In the genomic region with DNA sequence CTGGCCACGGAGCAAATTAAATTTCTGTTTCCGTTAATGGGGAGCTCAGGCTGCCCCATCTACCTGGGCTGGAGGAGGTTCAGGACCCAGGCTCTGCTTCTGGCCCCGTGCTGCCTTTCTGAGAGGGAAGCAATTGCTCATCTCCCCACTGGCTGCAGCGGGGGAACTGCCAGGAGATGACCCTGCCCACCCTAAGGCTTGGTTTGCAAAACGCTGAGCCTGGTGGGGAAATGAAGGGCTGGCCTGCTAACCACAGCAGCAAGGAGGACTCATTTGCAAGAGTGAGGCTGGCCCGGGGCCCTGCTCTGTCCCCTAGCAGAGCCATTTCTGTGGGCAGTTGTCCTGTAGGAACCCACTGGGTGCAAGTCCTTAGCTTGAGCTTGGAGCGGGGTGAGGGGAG, we compare ENCODE assay signal across 14 mouse cellular contexts. TPM values are rescaled to one million over a fixed set of nuclear protein-coding genes. Genes with fewer than 3 reads are reported as not detected.
DNase-seq lines count a peak whose midpoint lies in the region; ATAC-seq lines count a peak whose summit lies in the region.
"Had no signal": no experiment of that assay in that cellular context is flagged by ENCODE, and none has a peak within 500 bp of the region (broad histone marks: within the 10 kb centered on the region; RNA-seq: fewer than 3 reads in every experiment).

No protein-coding gene starts in this region.

- DNase-seq in kidney, postnatal 36 days, result no peak
- peak; percentile 89 for DNase-seq in 416B (ENCODE audit: low read depth)
- DNase-seq in midbrain, embryonic 14.5 days, result no peak
- no peak for DNase-seq in midbrain, embryonic 10.5 days (ENCODE audit: low spot score)
- DNase-seq in left cerebral cortex, adult 8-10 months (ENCODE audit: low spot score in 2 of 2), result no peak
- DNase-seq: gastrocnemius, postnatal 25 days; kidney, postnatal 10 days; right cerebral cortex, postnatal 14 days had no signal

- H3K9ac ChIP-seq in kidney, embryonic 15.5 days, result no peak overlapping the region
- no peak overlapping the region for H3K9ac ChIP-seq in midbrain, embryonic 14.5 days (replicated peaks; ENCODE audit: low read length)
- H3K9ac ChIP-seq: embryonic facial prominence, embryonic 13.5 days; intestine, embryonic 15.5 days had no signal

- H3K4me1 ChIP-seq in kidney, embryonic 15.5 days, result peaks cover 15% of the 10 kb centered on the region
- no peaks in the 10 kb centered on the region for H3K4me1 ChIP-seq in midbrain, embryonic 14.5 days (ENCODE audit: control insufficient read depth, insufficient read depth, low read length)
- H3K4me1 ChIP-seq in midbrain, embryonic 10.5 days, result no peaks in the 10 kb centered on the region
- H3K4me1 ChIP-seq: embryonic facial prominence, embryonic 13.5 days had no signal

- H3K27ac ChIP-seq in kidney, embryonic 15.5 days, result peak overlapping the region; percentile 54; the same call in 1 of the 2 replicates
- H3K27ac ChIP-seq in macrophage, result peak overlapping the region; percentile 40
- H3K27ac ChIP-seq in midbrain, embryonic 14.5 days (replicated peaks; ENCODE audit: low read depth, low read length), result no peak overlapping the region
- H3K27ac ChIP-seq in midbrain, embryonic 10.5 days (replicated peaks), result no peak overlapping the region
- H3K27ac ChIP-seq: embryonic facial prominence, embryonic 13.5 days; intestine, embryonic 15.5 days had no signal

- H3K36me3 ChIP-seq in kidney, embryonic 15.5 days, result no peaks in the 10 kb centered on the region
- no peaks in the 10 kb centered on the region for H3K36me3 ChIP-seq in macrophage (ENCODE audit: inconsistent target)
- H3K36me3 ChIP-seq in midbrain, embryonic 14.5 days (ENCODE audit: control insufficient read depth, insufficient read depth, low read length), result no peaks in the 10 kb centered on the region
- no peaks in the 10 kb centered on the region for H3K36me3 ChIP-seq in midbrain, embryonic 10.5 days
- H3K36me3 ChIP-seq: embryonic facial prominence, embryonic 13.5 days; intestine, embryonic 15.5 days had no signal

- WGBS in kidney, embryonic 15.5 days, result 60% methylated on average over 7 of the region's 7 CpGs
- 14% methylated on average over 7 of the region's 7 CpGs for WGBS in macrophage (ENCODE audit: missing documents)
- 79% methylated on average over 7 of the region's 7 CpGs for WGBS in midbrain, embryonic 14.5 days
- 83% methylated on average over 7 of the region's 7 CpGs for WGBS in midbrain, embryonic 10.5 days

- no peaks in the 10 kb centered on the region for H3K9me3 ChIP-seq in kidney, embryonic 15.5 days (replicated peaks)
- no peaks in the 10 kb centered on the region for H3K9me3 ChIP-seq in midbrain, embryonic 14.5 days (ENCODE audit: control insufficient read depth, low read length)
- H3K9me3 ChIP-seq in midbrain, embryonic 10.5 days (replicated peaks), result no peaks in the 10 kb centered on the region
- H3K9me3 ChIP-seq: embryonic facial prominence, embryonic 13.5 days; intestine, embryonic 15.5 days had no signal

- no peaks in the 10 kb centered on the region for H3K27me3 ChIP-seq in kidney, embryonic 15.5 days
- H3K27me3 ChIP-seq in midbrain, embryonic 14.5 days (ENCODE audit: control insufficient read depth, insufficient read depth, low read length), result no peaks in the 10 kb centered on the region
- H3K27me3 ChIP-seq in midbrain, embryonic 10.5 days (ENCODE audit: low read depth, poor library complexity, severe bottlenecking), result no peaks in the 10 kb centered on the region
- H3K27me3 ChIP-seq: embryonic facial prominence, embryonic 13.5 days; intestine, embryonic 15.5 days; Patski had no signal

- H3K4me2 ChIP-seq in kidney, embryonic 15.5 days, result no peak overlapping the region
- H3K4me2 ChIP-seq in midbrain, embryonic 14.5 days (ENCODE audit: low read length), result no peak overlapping the region
- H3K4me2 ChIP-seq: embryonic facial prominence, embryonic 13.5 days; intestine, embryonic 15.5 days had no signal

- no peak overlapping the region for H3K4me3 ChIP-seq in kidney, embryonic 15.5 days (replicated peaks)
- H3K4me3 ChIP-seq in macrophage (ENCODE audit: inconsistent target), result no peak overlapping the region
- H3K4me3 ChIP-seq in midbrain, embryonic 14.5 days (replicated peaks; ENCODE audit: low read depth, low read length), result no peak overlapping the region
- H3K4me3 ChIP-seq in midbrain, embryonic 10.5 days, result no peak overlapping the region
- H3K4me3 ChIP-seq: embryonic facial prominence, embryonic 13.5 days; intestine, embryonic 15.5 days had no signal

- no peak for ATAC-seq in kidney, embryonic 15.5 days (replicated peaks; ENCODE audit: low FRiP score)
- ATAC-seq in hematopoietic stem cell, adult 5-6 weeks (replicated peaks in 1 of 2; ENCODE audit: insufficient read depth in 1 of 2, low FRiP score in 2 of 2, low TSS enrichment in 1 of 2, low read depth in 1 of 2, poor library complexity in 2 of 2, severe bottlenecking in 2 of 2), result peak; percentile 22 to 63; a peak in 1 of 4 replicates
- no peak for ATAC-seq in midbrain, embryonic 14.5 days (ENCODE audit: low FRiP score, low TSS enrichment)
- ATAC-seq: intestine, embryonic 15.5 days; Patski had no signal

- peaks cover 100% of the 10 kb centered on the region for H3K79me2 ChIP-seq in macrophage (ENCODE audit: inconsistent target)

RNA-seq across cellular contexts. Expression of a gene that starts 39.7 kb away (rescaled TPM):
- polyA plus RNA-seq in kidney, embryonic 15.5 days (2015; fragmentation: Nextera tagmentation; extraction: Ambion mirVana), result 5.1 and 6.0 TPM in 2 replicates
- 121 and 137 TPM in 2 replicates for total RNA-seq in hematopoietic stem cell, adult 5-6 weeks (2017)
- 100 to 1,000 TPM in 16 of 26 experiments, 10 to 100 TPM in 10; 36.1 to 132 (median 108) TPM for total RNA-seq in macrophage (2018; cell fraction: chromatin; rRNA removed)
- total RNA-seq in macrophage (2018; cell fraction: cytosol; rRNA removed), result 10 to 100 TPM; 61.8 to 93.0 (median 74.5) TPM
- 100 to 1,000 TPM in 2 of 26 experiments, 10 to 100 TPM in 24; 48.9 to 105 (median 82.0) TPM for total RNA-seq in macrophage (2018; cell fraction: nucleus; rRNA removed)
- polyA plus RNA-seq in macrophage (2018), result 60.7 to 76.4 TPM (median 68.0 TPM) in 3 replicates
- 0.62 and 1.2 TPM in 2 replicates for polyA plus RNA-seq in midbrain, embryonic 14.5 days (2014; fragmentation: Nextera tagmentation; extraction: Ambion mirVana)
- 3.5 and 3.8 TPM in 2 replicates for polyA plus RNA-seq in midbrain, embryonic 10.5 days (2016; fragmentation: Nextera tagmentation; extraction: Ambion mirVana)
- total RNA-seq in left cerebral cortex, adult 8-10 months (2022), result 1 to 10 TPM; 2.8 to 5.6 (median 4.7) TPM

Comparison
In these comparisons a context has a peak if more than half of its experiments do, and no peak if none do; other contexts are left out.
1. ATAC-seq: peak in hematopoietic stem cell, adult 5-6 weeks (2 of 2); none in kidney, embryonic 15.5 days (single experiment) and midbrain, embryonic 14.5 days (single experiment).
2. H3K27ac ChIP-seq: peak in kidney, embryonic 15.5 days (single experiment) and macrophage (single experiment); none in midbrain, embryonic 14.5 days (single experiment) and midbrain, embryonic 10.5 days (single experiment).